Mouse (Mus musculus) myocyte (in vitro differentiated cells): Measurements from ENCODE around the gene Zswim5. TPM values are rescaled to one million over a fixed set of nuclear protein-coding genes. Genes with fewer than 3 reads are reported as not detected.

Experiments
- H3K27me3 ChIP-seq: one replicate; pipeline ENCODE4 v1.6.1; 2011; ENCODE audit not compliant: control insufficient read depth, insufficient read depth, insufficient read length
- H3K36me3 ChIP-seq: one replicate; pipeline ENCODE4 v1.6.1; 2011; ENCODE audit not compliant: control insufficient read depth, insufficient read depth
- H3K4me2 ChIP-seq: one replicate; pipeline ENCODE4 v1.6.1; 2011; ENCODE audit warnings: low read depth, control low read depth
- H3K4me3 ChIP-seq: one replicate; pipeline ENCODE4 v1.5.1; 2011; ENCODE audit warnings: mild to moderate bottlenecking, control low read depth, moderate library complexity
- H3K79me2 ChIP-seq: one replicate; pipeline ENCODE4 v1.6.1; 2011; ENCODE audit not compliant: control insufficient read depth, insufficient read depth
- H3ac ChIP-seq: one replicate; pipeline ENCODE4 v1.6.1; 2011; ENCODE audit not compliant: control insufficient read depth, insufficient read length
- CEBPB ChIP-seq: IDR thresholded peaks from 2 replicates; pipeline ENCODE4 v1.6.1; 2011; ENCODE audit warnings: mild to moderate bottlenecking, moderate library complexity; ENCODE audit not compliant: poor library complexity, insufficient read depth, severe bottlenecking
- E2F4 ChIP-seq: IDR thresholded peaks from one replicate; pipeline ENCODE4 v1.6.1; 2011; ENCODE audit warnings: mild to moderate bottlenecking, control low read depth, moderate library complexity; ENCODE audit not compliant: insufficient read depth
- MAX ChIP-seq: IDR thresholded peaks from one replicate; pipeline ENCODE4 v1.6.1; 2011; ENCODE audit warnings: low read depth, mild to moderate bottlenecking, control low read depth
- MYOD1 ChIP-seq, 3 experiments: IDR thresholded peaks; one replicate each; pipeline ENCODE4 v1.6.1; 2011; ENCODE audit warnings: control low read depth in 2 of 3, low read depth in 2 of 3, mild to moderate bottlenecking in 2 of 3, moderate library complexity in 1 of 3; ENCODE audit not compliant: insufficient read length in 2 of 3, control insufficient read depth in 1 of 3
- MYOG ChIP-seq, 3 experiments: IDR thresholded peaks; one replicate each; pipeline ENCODE4 v1.6.1; 2011; ENCODE audit warnings: control low read depth in 2 of 3, low read depth in 2 of 3, mild to moderate bottlenecking in 2 of 3; ENCODE audit not compliant: insufficient read length in 2 of 3, control insufficient read depth in 1 of 3, insufficient read depth in 1 of 3
- POLR2A ChIP-seq: IDR thresholded peaks from one replicate; pipeline ENCODE4 v1.6.1; 2011; ENCODE audit warnings: low read depth, mild to moderate bottlenecking, control low read depth, moderate library complexity; ENCODE audit not compliant: insufficient read length
- POLR2AphosphoS2 ChIP-seq: IDR thresholded peaks from one replicate; pipeline ENCODE4 v1.6.1; 2011; ENCODE audit warnings: low read depth, control low read depth; ENCODE audit not compliant: insufficient read length
- REST ChIP-seq: IDR thresholded peaks from one replicate; pipeline ENCODE4 v1.6.1; 2011; ENCODE audit warnings: mild to moderate bottlenecking, control low read depth, moderate library complexity; ENCODE audit not compliant: insufficient read depth, insufficient read length
- SRF ChIP-seq: IDR thresholded peaks from one replicate; pipeline ENCODE4 v1.6.1; 2011; ENCODE audit warnings: low read depth; ENCODE audit not compliant: control insufficient read depth, insufficient read length
- TCF12 ChIP-seq: IDR thresholded peaks from one replicate; pipeline ENCODE4 v1.6.1; 2011; ENCODE audit warnings: mild to moderate bottlenecking, control low read depth; ENCODE audit not compliant: poor library complexity, insufficient read depth, severe bottlenecking
- TCF3 ChIP-seq: IDR thresholded peaks from one replicate; pipeline ENCODE4 v1.6.1; 2011; ENCODE audit warnings: low read depth, control low read depth; ENCODE audit not compliant: insufficient read length
- USF1 ChIP-seq: IDR thresholded peaks from one replicate; pipeline ENCODE4 v1.6.1; 2011; ENCODE audit warnings: low read depth, mild to moderate bottlenecking, control low read depth, moderate library complexity
- polyA plus RNA-seq: library from polyadenylated mRNA; unstranded; fragments of >200 nt; fragmentation: generic; extraction: Trizol; gene quantifications from one replicate; pipeline ENCODE4 v1.2.1, GENCODE M21; 2012; ENCODE audit warnings: missing spikeins

The Zswim5 gene
- polyA plus RNA-seq, 1 experiment = not detected

GRCm38 (mm10) chr4:116911202-116911601 is 34.0 kb downstream of the Zswim5 start:
- Histone ChIP-seq H3K4me3 (no peak overlapping the region), H3K79me2 (no peaks in the 10 kb centered on the region), H3ac (no peak overlapping the region), H3K27me3 (peaks cover 19% of the 10 kb centered on the region), H3K4me2 (no peak overlapping the region), H3K36me3 (no peaks in the 10 kb centered on the region)
- no peak for TF ChIP-seq MYOG (IDR thresholded peaks at IDR 0.05; ENCODE audit: control insufficient read depth in 1 of 3, insufficient read depth in 1 of 3, insufficient read length in 2 of 3, low read depth in 2 of 3)
- TF ChIP-seq MAX = no peak
- TF ChIP-seq USF1 = no peak
- TF ChIP-seq CEBPB = no peak
- no peak for TF ChIP-seq TCF3
- no peak for TF ChIP-seq POLR2A
- no peak for TF ChIP-seq REST
- TF ChIP-seq E2F4 = no peak
- TF ChIP-seq SRF = no peak
- no peak for TF ChIP-seq MYOD1 (IDR thresholded peaks at IDR 0.05; ENCODE audit: control insufficient read depth in 1 of 3, insufficient read length in 2 of 3, low read depth in 2 of 3)
- TF ChIP-seq TCF12 = no peak
- TF ChIP-seq POLR2AphosphoS2 = no peak

GRCm38 (mm10) chr4:116913318-116913717 is 36.1 kb downstream of the Zswim5 start:
- Histone ChIP-seq H3ac (no peak overlapping the region), H3K27me3 (peaks cover 14% of the 10 kb centered on the region), H3K4me2 (no peak overlapping the region), H3K36me3 (no peaks in the 10 kb centered on the region), H3K4me3 (no peak overlapping the region), H3K79me2 (no peaks in the 10 kb centered on the region)
- TF ChIP-seq MAX = no peak
- no peak for TF ChIP-seq MYOG (IDR thresholded peaks at IDR 0.05; ENCODE audit: control insufficient read depth in 1 of 3, insufficient read depth in 1 of 3, insufficient read length in 2 of 3, low read depth in 2 of 3)
- TF ChIP-seq POLR2AphosphoS2 = no peak
- TF ChIP-seq MYOD1 (IDR thresholded peaks at IDR 0.05; ENCODE audit: control insufficient read depth in 1 of 3, insufficient read length in 2 of 3, low read depth in 2 of 3) = no peak
- TF ChIP-seq REST = no peak
- TF ChIP-seq TCF12 = no peak
- TF ChIP-seq E2F4 = no peak
- TF ChIP-seq SRF = no peak
- TF ChIP-seq TCF3 = no peak
- no peak for TF ChIP-seq POLR2A
- TF ChIP-seq CEBPB = no peak
- no peak for TF ChIP-seq USF1

DNA sequence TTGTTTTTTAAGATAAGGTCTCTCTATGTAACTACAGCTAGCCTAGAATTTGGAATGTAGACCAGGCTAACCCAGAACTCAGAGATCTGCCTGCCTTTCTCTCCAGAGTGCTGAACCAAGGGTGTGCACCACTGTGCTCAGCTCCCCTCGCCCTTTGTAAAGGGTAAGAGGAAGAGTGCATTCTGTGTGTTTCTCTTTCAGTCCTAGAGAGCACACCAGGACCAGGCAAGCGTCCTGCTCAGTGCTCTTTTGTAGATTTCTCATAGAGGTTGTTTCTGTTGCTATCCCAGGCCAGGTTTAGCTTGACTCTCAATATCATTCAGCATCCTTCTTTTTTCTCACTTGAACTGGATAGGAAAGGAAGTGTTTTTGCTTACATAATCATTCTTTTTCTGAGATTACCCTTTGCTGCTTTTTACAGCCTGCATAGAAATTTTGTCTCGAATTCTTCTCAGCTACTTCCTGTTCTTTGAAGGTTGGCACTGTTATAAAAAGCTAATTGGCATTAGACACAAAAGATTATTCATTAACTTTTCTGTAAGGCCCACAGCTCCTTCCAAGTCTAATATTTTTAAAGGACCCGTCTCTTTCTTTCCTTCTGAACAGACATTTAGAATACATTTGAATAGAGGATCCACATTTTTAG is 51.0 kb downstream of the Zswim5 start:
- no peak overlapping the region for H3ac ChIP-seq
- H3K36me3 ChIP-seq = no peaks in the 10 kb centered on the region
- TF ChIP-seq E2F4 = no peak
- no peak for TF ChIP-seq SRF
- TF ChIP-seq TCF3 = no peak
- TF ChIP-seq MYOD1 (IDR thresholded peaks at IDR 0.05; ENCODE audit: control insufficient read depth in 1 of 3, insufficient read length in 2 of 3, low read depth in 2 of 3) = no peak
- no peak for TF ChIP-seq POLR2AphosphoS2
- TF ChIP-seq POLR2A = no peak
- no peak for TF ChIP-seq TCF12
- no peak for TF ChIP-seq USF1
- TF ChIP-seq MAX = no peak
- no peak for TF ChIP-seq MYOG (IDR thresholded peaks at IDR 0.05; ENCODE audit: control insufficient read depth in 1 of 3, insufficient read depth in 1 of 3, insufficient read length in 2 of 3, low read depth in 2 of 3)
- H3K4me2 ChIP-seq = no peak overlapping the region
- peaks cover 17% of the 10 kb centered on the region for H3K27me3 ChIP-seq
- no peaks in the 10 kb centered on the region for H3K79me2 ChIP-seq
- H3K4me3 ChIP-seq = no peak overlapping the region

- Histone ChIP-seq H3K36me3 (no peaks in the 10 kb centered on the region), H3K4me3 (no peak overlapping the region), H3K79me2 (no peaks in the 10 kb centered on the region), H3K4me2 (no peak overlapping the region), H3K27me3 (peaks cover 13% of the 10 kb centered on the region), H3ac (no peak overlapping the region)
- TF ChIP-seq MYOG (IDR thresholded peaks at IDR 0.05; ENCODE audit: control insufficient read depth in 1 of 3, insufficient read depth in 1 of 3, insufficient read length in 2 of 3, low read depth in 2 of 3) (no peak), POLR2AphosphoS2 (no peak), MYOD1 (IDR thresholded peaks at IDR 0.05; ENCODE audit: control insufficient read depth in 1 of 3, insufficient read length in 2 of 3, low read depth in 2 of 3) (no peak), MAX (no peak), SRF (no peak), E2F4 (no peak), CEBPB (no peak), TCF12 (no peak), USF1 (no peak), POLR2A (no peak)
These were observed 62.4 kb downstream of the Zswim5 start for GRCm38 (mm10) chr4:116939585-116939984.

DNA sequence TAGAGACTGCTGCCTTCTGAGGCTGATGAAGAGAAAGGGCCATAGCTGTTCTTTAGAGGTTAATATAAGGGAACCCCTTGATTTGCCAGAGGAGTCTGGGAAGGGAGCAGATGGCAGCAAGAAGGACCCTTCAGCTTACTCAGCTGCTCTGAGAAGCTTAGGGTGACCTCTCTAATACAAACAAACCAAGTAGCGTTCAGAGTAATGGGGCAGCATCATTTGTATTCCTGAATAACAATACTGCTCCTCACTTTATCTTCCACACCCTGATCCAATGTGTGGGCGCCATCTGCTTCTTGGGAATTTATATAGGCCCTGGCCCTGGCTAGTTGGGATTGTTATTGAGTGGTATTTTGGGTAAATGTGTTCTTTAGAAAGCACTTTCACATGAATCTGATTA is 65.5 kb downstream of the Zswim5 start:
- no peak overlapping the region for H3K4me3 ChIP-seq
- no peaks in the 10 kb centered on the region for H3K36me3 ChIP-seq
- H3K27me3 ChIP-seq = peaks cover 19% of the 10 kb centered on the region
- no peak for TF ChIP-seq TCF3
- TF ChIP-seq MAX = no peak
- TF ChIP-seq CEBPB = no peak
- TF ChIP-seq TCF12 = no peak
- TF ChIP-seq E2F4 = no peak
- TF ChIP-seq USF1 = no peak
- no peak overlapping the region for H3K4me2 ChIP-seq
- H3ac ChIP-seq = no peak overlapping the region
- H3K79me2 ChIP-seq = no peaks in the 10 kb centered on the region
